8 mouse cellular contexts compared by ENCODE assay signal in the genomic region with DNA sequence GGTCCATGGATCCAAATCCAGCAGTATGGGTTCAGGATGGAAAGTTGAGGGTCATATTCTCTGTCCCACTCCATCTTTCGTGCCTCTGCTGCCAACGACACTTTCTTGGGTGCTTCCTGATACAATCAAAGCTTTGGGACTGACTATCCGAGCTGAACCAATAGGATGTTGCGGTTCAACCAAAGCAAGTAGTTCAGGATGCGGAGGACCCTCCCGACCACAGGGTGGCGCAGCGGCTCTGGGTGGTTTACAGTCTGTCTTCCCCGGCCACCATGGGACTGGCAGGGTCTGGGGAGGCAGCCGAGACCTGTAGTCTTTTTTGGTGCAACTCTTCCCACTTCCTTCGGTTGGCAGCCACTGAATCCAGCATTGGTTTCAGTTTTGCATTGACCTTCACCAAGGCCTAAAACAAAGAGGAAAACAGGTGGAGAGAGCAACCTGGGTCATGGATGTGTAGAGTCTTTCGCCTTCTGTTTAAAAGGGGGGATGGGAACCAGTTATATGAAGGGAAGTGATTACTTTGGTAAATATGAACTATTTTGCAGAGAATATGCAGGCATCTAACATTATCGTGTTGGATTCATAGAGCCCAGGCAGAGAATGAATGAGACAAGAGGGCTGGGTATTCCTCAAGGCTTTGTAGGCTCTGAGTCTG. TPM values are rescaled to one million over a fixed set of nuclear protein-coding genes. Genes with fewer than 3 reads are reported as not detected.
DNase-seq lines count a peak whose midpoint lies in the region; ATAC-seq lines count a peak whose summit lies in the region.

No protein-coding gene starts in this region.

- intact Hi-C loops in left cerebral cortex, postnatal 25 days (cut with DNase I) = no loop called here

- DNase-seq in forebrain, embryonic 10.5 days (ENCODE audit: extremely low spot score, low spot score) = peak; percentile 74
- DNase-seq in brain, adult 2 months (ENCODE audit: low read depth, low spot score) = peak; percentile 45
- peak; percentile 72 for DNase-seq in forelimb bud, embryonic 11.5 days (ENCODE audit: low read depth, low spot score)
- DNase-seq in heart, postnatal 4 days = peak; percentile 85
- peak; percentile 44 to 53 for DNase-seq in left cerebral cortex, postnatal 25 days (ENCODE audit: low spot score in 2 of 2)
- DNase-seq in mesoderm, embryonic 11.5 days (ENCODE audit: low read depth, low spot score) = peak; percentile 78
- peak; percentile 26 to 37 for DNase-seq in spleen, postnatal 36 days (ENCODE audit: low spot score in 2 of 2)

- H3K36me3 ChIP-seq in forebrain, embryonic 10.5 days (replicated peaks) = no peaks in the 10 kb centered on the region
- H3K36me3 ChIP-seq in forebrain, embryonic 15.5 days = no peaks in the 10 kb centered on the region

- no peak overlapping the region for H3K4me2 ChIP-seq in forebrain, embryonic 15.5 days (replicated peaks)

- no peak; the same call in 1 of the 2 replicates for ATAC-seq in forebrain, embryonic 15.5 days (replicated peaks)

- no peak overlapping the region for H3K4me3 ChIP-seq in forebrain, embryonic 10.5 days
- no peak overlapping the region for H3K4me3 ChIP-seq in forebrain, embryonic 15.5 days

- peaks cover 55% of the 10 kb centered on the region for H3K4me1 ChIP-seq in forebrain, embryonic 10.5 days
- peaks cover 44% of the 10 kb centered on the region for H3K4me1 ChIP-seq in forebrain, embryonic 15.5 days

- no peak overlapping the region for H3K9ac ChIP-seq in forebrain, embryonic 15.5 days (replicated peaks)

- peak overlapping the region; percentile 60; the same call in 1 of the 2 replicates for H3K27ac ChIP-seq in forebrain, embryonic 10.5 days
- no peak overlapping the region for H3K27ac ChIP-seq in forebrain, embryonic 15.5 days (replicated peaks)

- no peaks in the 10 kb centered on the region for H3K9me3 ChIP-seq in forebrain, embryonic 10.5 days
- H3K9me3 ChIP-seq in forebrain, embryonic 15.5 days = no peaks in the 10 kb centered on the region

- 53% methylated on average over 13 of the region's 13 CpGs for WGBS in forebrain, embryonic 10.5 days
- 63% methylated on average over 13 of the region's 13 CpGs for WGBS in forebrain, embryonic 15.5 days

- no peaks in the 10 kb centered on the region for H3K27me3 ChIP-seq in forebrain, embryonic 10.5 days (ENCODE audit: poor library complexity, severe bottlenecking)
- no peaks in the 10 kb centered on the region for H3K27me3 ChIP-seq in forebrain, embryonic 15.5 days

RNA-seq across cellular contexts. Expression of a gene that starts 9.2 kb away (rescaled TPM):
- 10.5 and 12.4 TPM in 2 replicates for polyA plus RNA-seq in forebrain, embryonic 10.5 days (2016; fragmentation: Nextera tagmentation; extraction: Ambion mirVana)
- 7.7 and 8.4 TPM in 2 replicates for polyA plus RNA-seq in forebrain, embryonic 15.5 days (2015; fragmentation: Nextera tagmentation; extraction: Ambion mirVana)
- 1 to 10 TPM; 3.4 to 3.6 TPM for total RNA-seq in heart, postnatal 4 days (2021)
- total RNA-seq in left cerebral cortex, postnatal 25 days (2021) = 1 to 10 TPM; 2.8 to 3.1 TPM

RNA-seq across cellular contexts. Expression of a gene that starts 13.0 kb away (rescaled TPM):
- 0.28 and 0.53 TPM in 2 replicates for polyA plus RNA-seq in forebrain, embryonic 10.5 days (2016; fragmentation: Nextera tagmentation; extraction: Ambion mirVana)
- polyA plus RNA-seq in forebrain, embryonic 15.5 days (2015; fragmentation: Nextera tagmentation; extraction: Ambion mirVana) = 0.47 and 0.79 TPM in 2 replicates
- total RNA-seq in heart, postnatal 4 days (2021) = 1 to 10 TPM in 1 of 2 experiments, under 1 TPM in 1; 0.88 to 1.7 TPM
- total RNA-seq in left cerebral cortex, postnatal 25 days (2021) = under 1 TPM; 0.25 to 0.85 TPM

RNA-seq across cellular contexts. Expression of a gene that starts 52.6 kb away (rescaled TPM):
- 5.1 and 5.6 TPM in 2 replicates for polyA plus RNA-seq in forebrain, embryonic 10.5 days (2016; fragmentation: Nextera tagmentation; extraction: Ambion mirVana)
- 15.3 and 19.3 TPM in 2 replicates for polyA plus RNA-seq in forebrain, embryonic 15.5 days (2015; fragmentation: Nextera tagmentation; extraction: Ambion mirVana)
- total RNA-seq in heart, postnatal 4 days (2021) = 1 to 10 TPM; 8.0 to 8.6 TPM
- 10 to 100 TPM; 12.0 to 13.2 TPM for total RNA-seq in left cerebral cortex, postnatal 25 days (2021)

Comparison
In these comparisons a context has a peak if more than half of its experiments do, and no peak if none do; other contexts are left out.
1. DNase-seq: peak in every context shown above with its lines; median percentile 85 in heart, postnatal 4 days; 78 in mesoderm, embryonic 11.5 days; 74 in forebrain, embryonic 10.5 days; 72 in forelimb bud, embryonic 11.5 days; 48 in left cerebral cortex, postnatal 25 days; 45 in brain, adult 2 months; 32 in spleen, postnatal 36 days.